Mouse (Mus musculus) heart, adult 2 months (tissue): ENCODE data around the gene Kdm5b. TPM values are rescaled to one million over a fixed set of nuclear protein-coding genes. Genes with fewer than 3 reads are reported as not detected.

Source experiments
- DNase-seq, 2 experiments: peaks; one replicate each; pipeline ENCODE4 v3.0.0; 2021
- H3K27ac ChIP-seq: fragments of 200-600 bp; 2 replicates; pipeline ENCODE4 v1.8.1; 2022
- H3K27me3 ChIP-seq: fragments of 200-500 bp; 2 replicates; pipeline ENCODE4 v1.6.1; 2012; ENCODE audit warnings: mild to moderate bottlenecking, low read length, inconsistent platforms, mixed read lengths; ENCODE audit not compliant: control insufficient read depth, insufficient read depth
- H3K36me3 ChIP-seq: fragments of 200-500 bp; 2 replicates; pipeline ENCODE4 v1.6.1; 2012; ENCODE audit warnings: low read length, inconsistent platforms; ENCODE audit not compliant: control insufficient read depth, insufficient read depth
- H3K4me1 ChIP-seq: fragments of 200-500 bp; 2 replicates; pipeline ENCODE4 v1.6.1; 2011; ENCODE audit warnings: low read length; ENCODE audit not compliant: control insufficient read depth, insufficient read depth
- H3K4me3 ChIP-seq: fragments of 200-600 bp; 2 replicates; pipeline ENCODE4 v1.8.1; 2022
- H3K79me2 ChIP-seq: fragments of 200-500 bp; replicated peaks from 2 replicates; pipeline ENCODE4 v1.6.1; 2012; ENCODE audit warnings: mild to moderate bottlenecking, inconsistent platforms, low read length, moderate library complexity, mixed read lengths; ENCODE audit not compliant: control insufficient read depth, insufficient read depth
- H3K9ac ChIP-seq: fragments of 200-500 bp; 2 replicates; pipeline ENCODE4 v1.6.1; 2012; ENCODE audit warnings: low read depth, mild to moderate bottlenecking, control low read depth, inconsistent platforms, low read length, mixed read lengths
- CTCF ChIP-seq: fragments of 200-600 bp; IDR thresholded peaks from 2 replicates; pipeline ENCODE4 v1.8.1; 2022; ENCODE audit warnings: antibody characterized with exemption, mild to moderate bottlenecking, moderate library complexity
- EP300 ChIP-seq: fragments of 200-500 bp; IDR thresholded peaks from 2 replicates; pipeline ENCODE4 v1.6.1; 2011; ENCODE audit warnings: low read depth, low read length, control low read depth; ENCODE audit not compliant: insufficient read depth
- POLR2A ChIP-seq: fragments of 200-500 bp; IDR thresholded peaks from 2 replicates; pipeline ENCODE4 v1.6.1; 2011; ENCODE audit warnings: mild to moderate bottlenecking, low read depth, low read length, control low read depth; ENCODE audit not compliant: insufficient read depth
- WGBS: fragments of 180-500 bp; shearing (Covaris S2); methylation state at CpG from one replicate; pipeline ENCODE4 v1.1.7; 2018; 5-methylcytosine and 5-hydroxymethylcytosine counted together
- intact Hi-C: fragments of 180-260 bp; cut with DNase I; formaldehyde crosslinking; loops from one replicate; pipeline ENCODE4 v1.15.1; 2025
- polyA plus RNA-seq: library from polyadenylated mRNA; depleted of rRNA; stranded (reverse); fragments of >200 nt; gene quantifications from 2 replicates; pipeline ENCODE4 v1.2.3, GENCODE M21; 2012
- total RNA-seq, 2 experiments: library from RNA; stranded (reverse); gene quantifications; 2 replicates each; pipeline ENCODE4 v1.2.3; 2021

Gene Kdm5b
- total and polyA plus RNA-seq, 3 experiments: 3.3 to 13.2 (median 11.6) TPM

DNA sequence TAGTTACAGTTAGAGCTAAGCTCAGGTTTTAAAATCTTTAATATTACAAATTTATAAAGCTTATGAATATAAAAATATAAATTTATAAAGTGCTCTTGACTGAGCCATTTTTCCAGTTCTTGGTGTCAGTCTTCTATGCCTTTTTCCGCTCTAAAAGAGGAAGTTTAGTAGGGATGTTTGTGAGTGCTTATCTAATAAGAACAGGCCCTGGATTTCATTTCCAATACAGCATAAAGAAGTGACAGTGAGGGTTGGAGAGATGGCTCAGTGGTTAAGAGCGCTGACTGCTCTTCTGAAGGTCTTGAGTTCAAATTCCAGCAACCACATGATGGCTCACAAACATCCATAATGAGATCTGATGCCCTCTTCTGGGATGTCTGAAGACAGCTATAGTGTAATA is 46.4 kb downstream of the Kdm5b start:
- TF ChIP-seq POLR2A (no peak), CTCF (no peak), EP300 (no peak)
- Histone ChIP-seq H3K27ac (no peak overlapping the region), H3K27me3 (no peaks in the 10 kb centered on the region), H3K36me3 (peaks cover 4% of the 10 kb centered on the region), H3K4me1 (no peaks in the 10 kb centered on the region), H3K79me2 (no peaks in the 10 kb centered on the region), H3K9ac (no peak overlapping the region), H3K4me3 (no peak overlapping the region)
- intact Hi-C loops: loop anchor here (5.0 kb wide), 2 partner anchors 89 to 239 kb away; no protein-coding TSS in a partner anchor
- 96% methylated on average over 2 of the region's 2 CpGs for WGBS
- DNase-seq: no peak

GRCm38 (mm10) chr1:134607279-134607678 is 47.3 kb downstream of the Kdm5b start:
- H3K27ac ChIP-seq: no peak overlapping the region
- intact Hi-C loops: loop anchor here (5.0 kb wide), 2 partner anchors 90 to 240 kb away; no protein-coding TSS in a partner anchor
- WGBS: 93% methylated on average over 1 of the region's 1 CpGs
- no peak overlapping the region for H3K9ac ChIP-seq
- H3K4me3 ChIP-seq: no peak overlapping the region
- TF ChIP-seq CTCF (0 out of 2 replicates have a peak, but pooled peaks have one; percentile 21), EP300 (no peak), POLR2A (no peak)
- no peaks in the 10 kb centered on the region for H3K79me2 ChIP-seq
- no peaks in the 10 kb centered on the region for H3K27me3 ChIP-seq
- H3K4me1 ChIP-seq: no peaks in the 10 kb centered on the region
- H3K36me3 ChIP-seq: peaks cover 4% of the 10 kb centered on the region
- no peak for DNase-seq

GRCm38 (mm10) chr1:134609172-134609571 is 49.2 kb downstream of the Kdm5b start:
- intact Hi-C loops: loop anchor here (5.0 kb wide), 2 partner anchors 92 to 242 kb away; no protein-coding TSS in a partner anchor
- WGBS: 87% methylated on average over 4 of the region's 4 CpGs
- Histone ChIP-seq H3K4me1 (no peaks in the 10 kb centered on the region), H3K27me3 (no peaks in the 10 kb centered on the region), H3K9ac (no peak overlapping the region), H3K27ac (no peak overlapping the region), H3K36me3 (peaks cover 4% of the 10 kb centered on the region), H3K79me2 (no peaks in the 10 kb centered on the region), H3K4me3 (no peak overlapping the region)
- no peak for TF ChIP-seq EP300
- no peak for TF ChIP-seq POLR2A
- no peak for TF ChIP-seq CTCF
- DNase-seq: no peak

GRCm38 (mm10) chr1:134614554-134614953 is 54.6 kb downstream of the Kdm5b start:
- no peak for TF ChIP-seq POLR2A
- TF ChIP-seq EP300: no peak
- TF ChIP-seq CTCF: no peak

GRCm38 (mm10) chr1:134614988-134615387 is 55.0 kb downstream of the Kdm5b start:
- TF ChIP-seq EP300 (no peak), POLR2A (no peak), CTCF (no peak)
- H3K4me3 ChIP-seq: no peak overlapping the region
- no peak overlapping the region for H3K27ac ChIP-seq
- no peaks in the 10 kb centered on the region for H3K27me3 ChIP-seq
- no peak for DNase-seq
- intact Hi-C loops: no loop called here
- WGBS: 92% methylated on average over 2 of the region's 2 CpGs
- no peak overlapping the region for H3K9ac ChIP-seq
- no peaks in the 10 kb centered on the region for H3K79me2 ChIP-seq
- no peaks in the 10 kb centered on the region for H3K4me1 ChIP-seq
- H3K36me3 ChIP-seq: no peaks in the 10 kb centered on the region; the same call in none of the 2 replicates

More at GRCm38 (mm10) chr1:134614554-134614953, 54.6 kb downstream of the Kdm5b start:
- H3K36me3 ChIP-seq: no peaks in the 10 kb centered on the region; the same call in none of the 2 replicates
- no peak overlapping the region for H3K27ac ChIP-seq
- no peak overlapping the region for H3K9ac ChIP-seq
- no peak for DNase-seq
- no peak overlapping the region for H3K4me3 ChIP-seq
- H3K4me1 ChIP-seq: no peaks in the 10 kb centered on the region
- 91% methylated on average over 5 of the region's 5 CpGs for WGBS
- intact Hi-C loops: no loop called here
- H3K79me2 ChIP-seq: no peaks in the 10 kb centered on the region
- H3K27me3 ChIP-seq: no peaks in the 10 kb centered on the region

- no peak for TF ChIP-seq POLR2A
- no peak for TF ChIP-seq EP300
- Histone ChIP-seq H3K79me2 (no peaks in the 10 kb centered on the region), H3K27ac (no peak overlapping the region), H3K9ac (no peak overlapping the region), H3K4me3 (no peak overlapping the region), H3K27me3 (no peaks in the 10 kb centered on the region), H3K4me1 (no peaks in the 10 kb centered on the region), H3K36me3 (no peaks in the 10 kb centered on the region; the same call in none of the 2 replicates)
- no peak for DNase-seq
- 70% methylated on average over 9 of the region's 9 CpGs for WGBS
- intact Hi-C loops: no loop called here
These were observed 57.7 kb downstream of the Kdm5b start for GRCm38 (mm10) chr1:134617656-134618055.
